Mouse (Mus musculus) thymus, adult 2 months (tissue): Measurements from ENCODE around the gene Tmem136.

ENCODE experiments used
- CTCF ChIP-seq: fragments of 200-500 bp; IDR thresholded peaks from 2 replicates; pipeline ENCODE4 v1.5.1; 2012; ENCODE audit warnings: mild to moderate bottlenecking, control low read depth, low read length, moderate library complexity, borderline replicate concordance; ENCODE audit not compliant: control insufficient read depth, poor library complexity, insufficient read depth; ENCODE audit errors: extremely low read depth
- POLR2A ChIP-seq: fragments of 200-500 bp; IDR thresholded peaks from 2 replicates; pipeline ENCODE4 v1.6.1; 2012; ENCODE audit warnings: mild to moderate bottlenecking, low read length, control low read depth, moderate library complexity; ENCODE audit not compliant: control insufficient read depth, poor library complexity, insufficient read depth; ENCODE audit errors: extremely low read depth

DNA sequence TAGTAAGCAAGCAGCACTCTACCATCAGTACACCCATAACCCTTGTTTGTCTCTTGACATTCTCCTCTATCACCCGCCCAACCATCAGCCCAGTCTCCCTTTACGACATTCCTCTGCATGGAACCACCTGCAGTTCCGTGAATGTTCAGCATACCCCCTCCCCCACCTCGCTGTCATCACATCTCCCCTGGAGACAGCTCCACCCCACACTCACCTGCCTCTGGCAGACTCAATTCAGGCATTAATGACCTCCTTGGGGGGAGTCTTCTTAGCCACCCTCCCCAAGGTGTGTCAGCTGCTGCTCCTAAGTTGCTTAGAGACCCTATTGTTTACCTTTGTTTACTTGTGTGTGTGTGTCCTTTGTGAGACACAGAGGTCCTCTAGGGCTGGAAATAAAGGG is 16.0 kb upstream of the Tmem136 start:
- TF ChIP-seq POLR2A (no peak), CTCF (no peak)
